Mouse (Mus musculus) kidney, adult 2 months (tissue): ENCODE measurements around the gene Rasip1.

Source experiments
- CTCF ChIP-seq: fragments of 200-500 bp; conservative IDR thresholded peaks from 2 replicates; pipeline ENCODE4 v1.5.1; 2011; ENCODE audit warnings: low read depth, mild to moderate bottlenecking, control low read depth, low read length, moderate library complexity, mixed read lengths; ENCODE audit not compliant: insufficient read depth, insufficient read length
- POLR2A ChIP-seq: fragments of 200-500 bp; IDR thresholded peaks from one replicate; pipeline ENCODE4 v1.6.1; 2011; ENCODE audit warnings: low read depth, low read length, control low read depth

DNA sequence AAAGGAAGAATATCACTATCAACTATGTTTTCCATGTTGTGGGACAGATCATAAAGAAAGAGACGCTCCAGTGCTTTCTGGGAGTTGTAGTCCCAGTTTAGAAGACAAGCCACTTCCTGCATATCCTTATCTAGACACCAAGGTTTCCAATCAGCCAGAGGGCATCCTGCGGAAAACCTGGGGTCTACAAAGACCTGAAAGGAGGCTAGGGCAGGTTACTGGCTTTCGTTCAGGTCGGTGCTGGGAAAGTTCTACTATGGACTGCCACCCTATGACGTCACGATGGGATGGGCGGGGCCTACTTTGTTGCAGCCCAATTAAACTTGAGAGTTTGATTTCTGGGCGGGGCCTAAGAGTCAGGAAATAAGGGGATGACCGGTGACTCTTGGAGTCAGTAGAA, 5.8 kb upstream of the Rasip1 start, which contains the start of gene Izumo1:
- TF ChIP-seq CTCF (no peak), POLR2A (no peak)
